Mouse (Mus musculus) adrenal gland, adult (tissue): ENCODE data around the gene Ppp1r26.

Experiments
- DNase-seq, 2 experiments: peaks; one replicate each; pipeline ENCODE4 v3.0.0; 2022 to 2023; ENCODE audit warnings: low spot score in 1 of 2; ENCODE audit not compliant: inconsistent age in 2 of 2

Ppp1r26 gene

DNA sequence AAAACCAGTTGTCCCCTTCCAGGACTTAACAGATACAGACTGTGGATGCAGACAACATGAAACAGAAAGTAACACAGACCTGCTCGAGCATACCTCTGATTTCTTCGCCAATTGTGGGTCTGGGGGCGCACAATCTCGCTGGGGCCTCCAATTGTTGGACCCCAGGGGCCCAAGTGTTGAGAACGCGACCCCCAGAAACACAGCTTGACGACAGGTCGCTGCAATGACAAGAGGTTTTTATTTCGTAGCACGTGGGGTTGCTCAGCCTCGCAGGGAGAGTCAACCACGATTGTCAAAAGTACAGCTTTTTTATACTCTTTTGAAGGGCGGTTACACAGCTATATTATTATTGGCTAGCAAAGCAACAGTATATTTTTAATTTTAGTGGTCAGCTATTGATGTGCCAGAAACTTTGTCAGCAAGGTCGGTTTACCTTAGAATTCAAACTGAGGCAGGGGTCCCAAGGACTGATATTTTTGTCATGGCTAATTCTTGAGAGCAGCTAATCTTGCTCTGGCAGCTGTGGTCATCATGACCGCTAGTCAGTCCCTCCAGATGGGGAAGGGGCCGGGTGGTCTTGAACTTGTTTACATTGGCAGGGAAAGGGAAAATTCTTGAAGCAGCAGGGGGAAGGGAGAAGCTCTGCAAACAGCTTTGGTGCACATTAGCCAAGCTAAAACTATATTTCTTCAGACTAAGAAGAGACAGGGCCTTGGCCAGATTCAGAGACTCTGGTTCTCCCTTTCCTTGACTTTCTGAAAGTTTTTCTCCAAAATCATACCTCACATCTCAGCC lies 49.4 kb downstream of the Ppp1r26 start:
- no peak for DNase-seq

DNA sequence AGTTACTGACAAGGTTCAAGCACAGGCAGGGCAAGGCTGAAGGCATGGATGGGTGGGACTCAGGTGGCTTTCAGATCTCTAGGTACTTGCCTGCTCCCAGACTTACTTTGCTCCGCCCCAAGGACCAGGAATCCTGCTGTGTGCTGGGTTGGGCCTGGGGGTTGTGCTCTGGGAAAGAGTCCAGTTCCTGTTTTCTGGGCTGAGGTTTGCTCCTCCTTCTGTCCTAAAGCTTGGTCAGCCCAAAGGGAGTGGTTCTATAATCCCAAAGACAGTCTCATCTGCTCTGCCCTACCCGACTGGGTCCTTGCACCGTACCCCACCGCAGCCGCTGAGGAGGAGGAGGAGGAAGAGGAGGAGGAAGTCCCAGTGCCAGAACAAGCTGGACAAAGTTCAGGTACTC lies 50.1 kb downstream of the Ppp1r26 start, which contains the start of gene Gbgt1:
Gbgt1 (plus strand) TSS at position 221 of the 400 bp plus-strand sequence.
- no peak for DNase-seq

- no peak for DNase-seq
These were observed 51.0 kb downstream of the Ppp1r26 start for GRCm38 (mm10) chr2:28497561-28497960.

- DNase-seq = no peak
These were observed 51.8 kb downstream of the Ppp1r26 start for GRCm38 (mm10) chr2:28498431-28498830.

DNA sequence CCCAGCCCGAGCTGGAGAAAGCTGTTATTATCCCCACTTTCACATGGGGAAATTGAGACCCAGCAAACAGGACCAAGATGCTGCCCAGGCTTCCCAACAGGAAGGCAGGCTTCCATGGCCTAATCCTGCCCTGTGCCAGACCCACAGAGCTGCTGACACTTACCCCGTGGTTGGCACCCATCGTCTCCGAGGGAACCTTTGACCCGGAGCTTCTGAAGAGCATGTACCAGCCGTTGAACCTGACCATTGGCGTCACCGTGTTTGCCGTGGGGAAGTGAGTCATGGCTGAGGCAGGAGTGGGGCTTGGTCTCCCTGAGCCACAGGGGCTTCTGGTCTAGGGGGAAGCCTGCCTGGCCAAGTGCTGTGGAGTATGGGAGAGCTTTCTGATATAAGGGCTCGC lies 56.4 kb downstream of the Ppp1r26 start:
- no peak for DNase-seq

- no peak for DNase-seq
These were observed 58.1 kb downstream of the Ppp1r26 start for GRCm38 (mm10) chr2:28504676-28505075.
